Mouse (Mus musculus) midbrain, embryonic 14.5 days (tissue): Measurements from ENCODE around the gene Camk2b. TPM values are rescaled to one million over a fixed set of nuclear protein-coding genes. Genes with fewer than 3 reads are reported as not detected.

ENCODE experiments used
- ATAC-seq: fragments of 200-750 bp; cut with Nextera tagmentation; 2 replicates; pipeline ENCODE4 v1.8.0; 2017; ENCODE audit warnings: moderate number of reproducible peaks, moderate library complexity; ENCODE audit not compliant: low FRiP score, low TSS enrichment
- DNase-seq: peaks from one replicate; pipeline ENCODE4 v3.0.0-alpha.2; 2015
- H3K27ac ChIP-seq: fragments of 300-500 bp; sonication (generic); replicated peaks from 2 replicates; pipeline ENCODE4 v1.5.1; 2014; ENCODE audit warnings: mild to moderate bottlenecking, low read depth, low read length, moderate library complexity
- H3K27me3 ChIP-seq: fragments of 300-500 bp; sonication (generic); 2 replicates; pipeline ENCODE4 v1.6.1; 2014; ENCODE audit warnings: low read length, control low read depth, mixed read lengths; ENCODE audit not compliant: control insufficient read depth, insufficient read depth
- H3K36me3 ChIP-seq: fragments of 300-500 bp; sonication (generic); 2 replicates; pipeline ENCODE4 v1.6.1; 2014; ENCODE audit warnings: low read length, control low read depth; ENCODE audit not compliant: control insufficient read depth, insufficient read depth
- H3K4me1 ChIP-seq: fragments of 300-500 bp; sonication (generic); 2 replicates; pipeline ENCODE4 v1.6.1; 2014; ENCODE audit warnings: mild to moderate bottlenecking, antibody characterized with exemption, low read length, control low read depth; ENCODE audit not compliant: control insufficient read depth, insufficient read depth
- H3K4me2 ChIP-seq: fragments of 300-500 bp; sonication (generic); 2 replicates; pipeline ENCODE4 v1.6.1; 2014; ENCODE audit warnings: mild to moderate bottlenecking, low read length, moderate library complexity
- H3K4me3 ChIP-seq: fragments of 300-500 bp; sonication (generic); replicated peaks from 2 replicates; pipeline ENCODE4 v1.5.1; 2014; ENCODE audit warnings: low read depth, low read length
- H3K9ac ChIP-seq: fragments of 300-500 bp; sonication (generic); replicated peaks from 2 replicates; pipeline ENCODE4 v1.6.1; 2014; ENCODE audit warnings: mild to moderate bottlenecking, low read length, moderate library complexity
- H3K9me3 ChIP-seq: fragments of 300-500 bp; sonication (generic); 2 replicates; pipeline ENCODE4 v1.6.1; 2016; ENCODE audit warnings: low read length, control low read depth, mixed read lengths; ENCODE audit not compliant: control insufficient read depth
- WGBS: fragments of 180-500 bp; shearing (Covaris S2); extraction: QIAGEN DNeasy Blood & Tissue Kit; methylation state at CpG from one replicate; pipeline ENCODE4 v1.1.7; 2014; 5-methylcytosine and 5-hydroxymethylcytosine counted together
- polyA plus RNA-seq: library from polyadenylated mRNA; unstranded; fragments of >200 nt; fragmentation: Nextera tagmentation; extraction: Ambion mirVana; gene quantifications from 2 replicates; pipeline ENCODE4 v1.2.1, GENCODE M21; 2014

Camk2b gene
- polyA plus RNA-seq, 1 experiment from 2014 or later = 85.6 TPM

- H3K4me3 ChIP-seq = no peak overlapping the region
- H3K27me3 ChIP-seq = no peaks in the 10 kb centered on the region
- ATAC-seq (no peak), DNase-seq (no peak)
- peaks cover 8% of the 10 kb centered on the region; the same call in 1 of the 2 replicates for H3K4me1 ChIP-seq
- no peaks in the 10 kb centered on the region for H3K9me3 ChIP-seq
- no peaks in the 10 kb centered on the region for H3K36me3 ChIP-seq
- H3K27ac ChIP-seq = no peak overlapping the region
- WGBS = 74% methylated on average over 9 of the region's 9 CpGs
- H3K9ac ChIP-seq = no peak overlapping the region
- no peak overlapping the region for H3K4me2 ChIP-seq
Measured at GRCm38 (mm10) chr11:6001981-6002649, 64.0 kb downstream of the Camk2b start.

- H3K36me3 ChIP-seq = no peaks in the 10 kb centered on the region
- H3K4me2 ChIP-seq = no peak overlapping the region
- H3K4me1 ChIP-seq = peaks cover 8% of the 10 kb centered on the region; the same call in 1 of the 2 replicates
- no peak overlapping the region for H3K9ac ChIP-seq
- no peaks in the 10 kb centered on the region for H3K9me3 ChIP-seq
- H3K27ac ChIP-seq = no peak overlapping the region
- WGBS = 81% methylated on average over 14 of the region's 14 CpGs
- no peak overlapping the region for H3K4me3 ChIP-seq
- DNase-seq = no peak
- no peak for ATAC-seq
- no peaks in the 10 kb centered on the region for H3K27me3 ChIP-seq
Measured at GRCm38 (mm10) chr11:6000961-6001682, 65.0 kb downstream of the Camk2b start.

GRCm38 (mm10) chr11:5999832-6000771, 66.1 kb downstream of the Camk2b start:
- peak overlapping the region; percentile 16; the same call in 1 of the 2 replicates for H3K27ac ChIP-seq
- 0 out of 2 replicates have a peak overlapping the region, but pooled peaks have one; percentile 23 for H3K9ac ChIP-seq
- H3K36me3 ChIP-seq = no peaks in the 10 kb centered on the region
- H3K4me2 ChIP-seq = no peak overlapping the region
- 14% methylated on average over 8 of the region's 8 CpGs for WGBS
- peak; percentile 69 for DNase-seq
- H3K4me3 ChIP-seq = no peak overlapping the region
- peaks cover 8% of the 10 kb centered on the region; the same call in 1 of the 2 replicates for H3K4me1 ChIP-seq
- H3K27me3 ChIP-seq = no peaks in the 10 kb centered on the region
- H3K9me3 ChIP-seq = no peaks in the 10 kb centered on the region
- ATAC-seq = peak; percentile 72

GRCm38 (mm10) chr11:5998472-5998871, 67.7 kb downstream of the Camk2b start:
- ATAC-seq (no peak), DNase-seq (no peak)
- Histone ChIP-seq H3K4me3 (no peak overlapping the region), H3K36me3 (no peaks in the 10 kb centered on the region), H3K4me2 (no peak overlapping the region), H3K9me3 (no peaks in the 10 kb centered on the region), H3K9ac (no peak overlapping the region), H3K27me3 (no peaks in the 10 kb centered on the region), H3K27ac (no peak overlapping the region), H3K4me1 (peaks cover 8% of the 10 kb centered on the region; the same call in 1 of the 2 replicates)
- WGBS = 95% methylated on average over 2 of the region's 2 CpGs

- peak; percentile 22; the same call in 1 of the 2 replicates for ATAC-seq
Measured at GRCm38 (mm10) chr11:5995989-5996388, 70.2 kb downstream of the Camk2b start.

GRCm38 (mm10) chr11:5994880-5995279, 71.3 kb downstream of the Camk2b start:
- Histone ChIP-seq H3K36me3 (peaks cover 3% of the 10 kb centered on the region; the same call in 1 of the 2 replicates), H3K9me3 (no peaks in the 10 kb centered on the region), H3K4me3 (no peak overlapping the region), H3K4me2 (no peak overlapping the region), H3K9ac (no peak overlapping the region), H3K27ac (no peak overlapping the region), H3K4me1 (peaks cover 2% of the 10 kb centered on the region; the same call in 1 of the 2 replicates), H3K27me3 (no peaks in the 10 kb centered on the region)
- DNase-seq (no peak), ATAC-seq (no peak)
- WGBS = 81% methylated on average over 3 of the region's 3 CpGs

More at GRCm38 (mm10) chr11:5995989-5996388, 70.2 kb downstream of the Camk2b start:
- Histone ChIP-seq H3K27me3 (no peaks in the 10 kb centered on the region), H3K4me1 (peaks cover 8% of the 10 kb centered on the region; the same call in 1 of the 2 replicates), H3K9me3 (no peaks in the 10 kb centered on the region), H3K36me3 (peaks cover 3% of the 10 kb centered on the region; the same call in 1 of the 2 replicates), H3K27ac (no peak overlapping the region), H3K9ac (no peak overlapping the region), H3K4me2 (no peak overlapping the region), H3K4me3 (no peak overlapping the region)
- DNase-seq = peak; percentile 93
- WGBS = 11% methylated on average over 8 of the region's 8 CpGs

GRCm38 (mm10) chr11:5994212-5994611, 72.0 kb downstream of the Camk2b start:
- Histone ChIP-seq H3K27ac (no peak overlapping the region), H3K4me3 (no peak overlapping the region), H3K9me3 (no peaks in the 10 kb centered on the region), H3K36me3 (peaks cover 3% of the 10 kb centered on the region; the same call in 1 of the 2 replicates), H3K4me2 (no peak overlapping the region), H3K9ac (no peak overlapping the region), H3K27me3 (no peaks in the 10 kb centered on the region), H3K4me1 (no peaks in the 10 kb centered on the region)
- DNase-seq = no peak
- 86% methylated on average over 5 of the region's 5 CpGs for WGBS
- no peak for ATAC-seq

- peak; percentile 85 for DNase-seq
- no peaks in the 10 kb centered on the region for H3K4me1 ChIP-seq
- H3K4me2 ChIP-seq = no peak overlapping the region
- no peak for ATAC-seq
- H3K4me3 ChIP-seq = no peak overlapping the region
- 31% methylated on average over 4 of the region's 4 CpGs for WGBS
- no peaks in the 10 kb centered on the region for H3K27me3 ChIP-seq
- no peak overlapping the region for H3K9ac ChIP-seq
- no peak overlapping the region for H3K27ac ChIP-seq
- H3K9me3 ChIP-seq = no peaks in the 10 kb centered on the region
- peaks cover 3% of the 10 kb centered on the region; the same call in 1 of the 2 replicates for H3K36me3 ChIP-seq
Measured at GRCm38 (mm10) chr11:5990910-5991309, 75.3 kb downstream of the Camk2b start.
